Mouse (Mus musculus) heart, embryonic 15.5 days (tissue): ENCODE data around the gene 1700020D05Rik. TPM values are rescaled to one million over a fixed set of nuclear protein-coding genes. Genes with fewer than 3 reads are reported as not detected.

Experiments
- ATAC-seq: fragments of 200-750 bp; cut with Nextera tagmentation; replicated peaks from 2 replicates; pipeline ENCODE4 v1.8.0; 2017; ENCODE audit warnings: low read depth, moderate TSS enrichment; ENCODE audit not compliant: insufficient number of reproducible peaks, insufficient read depth, low FRiP score
- H3K27ac ChIP-seq: fragments of 300-500 bp; sonication (generic); 2 replicates; pipeline ENCODE4 v1.5.1; 2015; ENCODE audit warnings: mild to moderate bottlenecking, inconsistent platforms
- H3K27me3 ChIP-seq: fragments of 300-500 bp; sonication (generic); 2 replicates; pipeline ENCODE4 v1.6.1; 2015; ENCODE audit warnings: inconsistent platforms
- H3K36me3 ChIP-seq: fragments of 300-500 bp; sonication (generic); 2 replicates; pipeline ENCODE4 v1.6.1; 2015; ENCODE audit warnings: mild to moderate bottlenecking, inconsistent platforms
- H3K4me1 ChIP-seq: fragments of 300-500 bp; sonication (generic); replicated peaks from 2 replicates; pipeline ENCODE4 v1.6.1; 2015; ENCODE audit warnings: inconsistent platforms
- H3K4me2 ChIP-seq: fragments of 300-500 bp; sonication (generic); 2 replicates; pipeline ENCODE4 v1.6.1; 2015; ENCODE audit warnings: inconsistent platforms, mild to moderate bottlenecking, moderate library complexity
- H3K4me3 ChIP-seq: fragments of 300-500 bp; sonication (generic); 2 replicates; pipeline ENCODE4 v1.5.1; 2015; ENCODE audit warnings: mild to moderate bottlenecking, inconsistent platforms
- H3K9ac ChIP-seq: fragments of 300-500 bp; sonication (generic); 2 replicates; pipeline ENCODE4 v1.6.1; 2015; ENCODE audit warnings: mild to moderate bottlenecking, inconsistent platforms
- H3K9me3 ChIP-seq: fragments of 300-500 bp; sonication (generic); replicated peaks from 2 replicates; pipeline ENCODE4 v1.6.1; 2016; ENCODE audit warnings: inconsistent platforms
- WGBS: fragments of 180-500 bp; shearing (Covaris S2); methylation state at CpG from one replicate; pipeline ENCODE4 v1.1.7; 2015; ENCODE audit warnings: mixed read lengths; 5-methylcytosine and 5-hydroxymethylcytosine counted together
- polyA plus RNA-seq: library from polyadenylated mRNA; unstranded; fragments of >200 nt; fragmentation: Nextera tagmentation; extraction: Ambion mirVana; gene quantifications from 2 replicates; pipeline ENCODE4 v1.2.1, GENCODE M21; 2015

The 1700020D05Rik gene
- polyA plus RNA-seq, 1 experiment from 2014 or later, result 0.16 TPM

GRCm38 (mm10) chr19:5484496-5484895, 19.1 kb downstream of the 1700020D05Rik start:
- Histone ChIP-seq H3K36me3 (peaks cover 51% of the 10 kb centered on the region), H3K9me3 (no peaks in the 10 kb centered on the region), H3K4me3 (no peak overlapping the region), H3K27me3 (no peaks in the 10 kb centered on the region), H3K4me1 (peaks cover 23% of the 10 kb centered on the region), H3K9ac (no peak overlapping the region), H3K4me2 (no peak overlapping the region), H3K27ac (no peak overlapping the region)
- WGBS, result 88% methylated on average over 5 of the region's 5 CpGs
- no peak for ATAC-seq

DNA sequence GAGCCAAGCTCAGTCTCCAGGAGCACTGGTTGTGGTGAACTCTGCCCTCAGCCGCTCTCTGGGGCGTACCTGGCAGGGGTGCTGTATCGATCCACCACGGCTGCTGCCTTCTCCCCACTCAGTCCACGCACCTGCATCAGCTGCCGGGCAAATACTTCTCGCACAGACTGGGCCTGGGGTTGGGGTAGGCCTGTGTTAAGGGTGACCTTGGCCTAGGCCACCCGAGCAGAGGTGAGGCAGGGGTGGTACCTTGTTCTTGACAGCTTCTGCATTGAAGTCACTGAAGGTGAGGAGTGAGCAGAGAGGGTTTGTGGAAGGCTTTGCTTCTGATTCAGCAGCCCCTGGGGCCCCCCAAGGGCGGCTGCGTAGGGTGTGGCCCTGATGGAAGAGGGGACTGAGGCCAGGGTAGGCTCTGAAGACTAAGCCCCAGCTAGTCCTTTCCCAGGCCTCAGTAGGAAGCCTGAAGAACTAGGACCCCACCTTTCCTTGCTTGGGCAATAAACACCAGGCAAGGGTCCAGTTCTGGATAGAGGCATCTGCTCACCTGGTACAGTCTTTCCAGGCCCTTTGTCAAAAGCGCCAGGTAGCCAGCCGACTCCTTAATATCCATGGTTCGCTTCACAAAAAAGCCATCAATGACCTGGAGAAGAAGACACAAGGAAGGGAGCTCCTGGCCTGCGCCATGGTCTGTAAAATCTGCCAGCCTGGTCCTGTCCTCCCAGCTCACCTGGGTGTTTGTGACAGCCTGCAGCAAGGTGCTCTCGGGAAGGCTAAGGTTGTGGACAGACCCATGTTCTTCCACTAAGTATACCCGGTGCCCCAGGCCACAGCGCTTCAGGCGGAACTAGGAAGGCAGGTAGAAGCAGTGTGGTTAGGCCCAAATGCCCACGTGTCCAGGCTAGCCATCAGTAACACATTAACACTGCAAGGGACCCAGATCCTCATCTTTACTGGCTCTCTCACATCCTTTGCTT, 19.9 kb downstream of the 1700020D05Rik start:
- Histone ChIP-seq H3K9ac (no peak overlapping the region), H3K36me3 (peaks cover 58% of the 10 kb centered on the region), H3K27me3 (no peaks in the 10 kb centered on the region), H3K27ac (no peak overlapping the region), H3K4me3 (no peak overlapping the region), H3K9me3 (no peaks in the 10 kb centered on the region), H3K4me1 (peaks cover 22% of the 10 kb centered on the region), H3K4me2 (no peak overlapping the region)
- 92% methylated on average over 19 of the region's 19 CpGs for WGBS
- ATAC-seq, result no peak

DNA sequence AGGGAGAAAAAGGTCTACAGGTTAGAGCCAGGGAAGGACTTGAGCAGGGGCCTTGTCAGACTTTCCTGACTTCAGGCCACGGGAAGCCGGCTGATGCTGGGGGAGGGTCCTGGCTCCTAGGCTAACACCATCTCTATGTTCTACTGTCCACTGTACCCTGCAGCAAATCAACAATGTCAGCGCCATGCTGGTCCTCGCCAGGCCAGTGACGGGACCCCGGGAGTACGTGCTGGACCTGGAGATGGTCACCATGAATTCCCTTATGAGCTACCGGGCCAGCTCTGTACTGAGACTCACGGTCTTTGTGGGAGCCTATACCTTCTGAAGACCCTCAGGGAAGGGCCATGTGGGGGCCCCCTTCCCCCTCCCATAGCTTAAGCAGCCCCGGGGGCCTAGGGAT, 22.2 kb downstream of the 1700020D05Rik start:
- H3K27ac ChIP-seq, result no peak overlapping the region
- H3K36me3 ChIP-seq, result peaks cover 59% of the 10 kb centered on the region
- no peak overlapping the region for H3K4me3 ChIP-seq
- H3K9ac ChIP-seq, result no peak overlapping the region
- peaks cover 6% of the 10 kb centered on the region for H3K4me1 ChIP-seq
- H3K27me3 ChIP-seq, result no peaks in the 10 kb centered on the region
- no peak for ATAC-seq
- WGBS, result 89% methylated on average over 10 of the region's 10 CpGs
- no peak overlapping the region for H3K4me2 ChIP-seq
- no peaks in the 10 kb centered on the region for H3K9me3 ChIP-seq

- Histone ChIP-seq H3K27ac (no peak overlapping the region), H3K9ac (no peak overlapping the region), H3K4me3 (no peak overlapping the region), H3K36me3 (peaks cover 49% of the 10 kb centered on the region), H3K4me1 (peaks cover 10% of the 10 kb centered on the region), H3K4me2 (no peak overlapping the region), H3K27me3 (no peaks in the 10 kb centered on the region), H3K9me3 (no peaks in the 10 kb centered on the region)
- no peak for ATAC-seq
- WGBS, result 90% methylated on average over 10 of the region's 10 CpGs
Observed at GRCm38 (mm10) chr19:5480016-5480415, 23.6 kb downstream of the 1700020D05Rik start.

DNA sequence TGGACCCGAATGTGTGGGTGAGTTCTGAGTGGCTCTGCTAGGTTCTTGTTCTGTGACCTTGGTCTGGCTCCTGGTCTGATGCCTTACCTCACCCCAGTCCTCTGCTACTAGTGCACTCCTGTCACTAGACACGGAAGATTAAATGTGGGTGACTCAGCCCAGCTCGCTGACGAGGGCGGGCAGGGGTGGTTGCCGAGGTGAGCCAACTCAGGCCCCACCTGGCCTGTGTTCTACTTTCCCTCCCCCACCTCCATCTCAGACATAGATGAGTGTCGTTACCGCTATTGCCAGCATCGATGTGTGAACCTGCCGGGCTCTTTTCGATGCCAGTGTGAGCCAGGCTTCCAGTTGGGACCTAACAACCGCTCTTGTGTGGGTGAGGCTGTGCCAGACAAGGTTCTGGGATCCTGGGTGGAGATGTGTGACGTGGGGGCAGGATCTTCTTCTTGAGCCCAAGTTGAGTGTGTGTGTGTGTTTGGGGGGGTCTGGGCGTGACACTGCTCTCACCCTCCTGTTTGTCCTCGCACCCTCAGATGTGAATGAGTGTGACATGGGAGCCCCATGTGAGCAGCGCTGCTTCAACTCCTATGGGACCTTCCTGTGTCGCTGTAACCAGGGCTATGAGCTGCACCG, 25.8 kb downstream of the 1700020D05Rik start:
- WGBS, result 89% methylated on average over 18 of the region's 18 CpGs
- no peak for ATAC-seq
- no peak overlapping the region for H3K9ac ChIP-seq

GRCm38 (mm10) chr19:5477004-5477667, 26.5 kb downstream of the 1700020D05Rik start:
- no peaks in the 10 kb centered on the region for H3K27me3 ChIP-seq
- ATAC-seq, result no peak
- no peaks in the 10 kb centered on the region for H3K9me3 ChIP-seq
- H3K4me1 ChIP-seq, result peaks cover 23% of the 10 kb centered on the region
- H3K36me3 ChIP-seq, result peaks cover 24% of the 10 kb centered on the region
- no peak overlapping the region for H3K27ac ChIP-seq
- no peak overlapping the region for H3K9ac ChIP-seq
- H3K4me3 ChIP-seq, result no peak overlapping the region
- no peak overlapping the region for H3K4me2 ChIP-seq
- 86% methylated on average over 10 of the region's 10 CpGs for WGBS

More for the DNA sequence above, 25.8 kb downstream of the 1700020D05Rik start:
- H3K4me2 ChIP-seq, result no peak overlapping the region
- H3K4me1 ChIP-seq, result peaks cover 23% of the 10 kb centered on the region
- no peaks in the 10 kb centered on the region for H3K9me3 ChIP-seq
- no peaks in the 10 kb centered on the region for H3K27me3 ChIP-seq
- no peak overlapping the region for H3K4me3 ChIP-seq
- peaks cover 31% of the 10 kb centered on the region for H3K36me3 ChIP-seq
- no peak overlapping the region for H3K27ac ChIP-seq

DNA sequence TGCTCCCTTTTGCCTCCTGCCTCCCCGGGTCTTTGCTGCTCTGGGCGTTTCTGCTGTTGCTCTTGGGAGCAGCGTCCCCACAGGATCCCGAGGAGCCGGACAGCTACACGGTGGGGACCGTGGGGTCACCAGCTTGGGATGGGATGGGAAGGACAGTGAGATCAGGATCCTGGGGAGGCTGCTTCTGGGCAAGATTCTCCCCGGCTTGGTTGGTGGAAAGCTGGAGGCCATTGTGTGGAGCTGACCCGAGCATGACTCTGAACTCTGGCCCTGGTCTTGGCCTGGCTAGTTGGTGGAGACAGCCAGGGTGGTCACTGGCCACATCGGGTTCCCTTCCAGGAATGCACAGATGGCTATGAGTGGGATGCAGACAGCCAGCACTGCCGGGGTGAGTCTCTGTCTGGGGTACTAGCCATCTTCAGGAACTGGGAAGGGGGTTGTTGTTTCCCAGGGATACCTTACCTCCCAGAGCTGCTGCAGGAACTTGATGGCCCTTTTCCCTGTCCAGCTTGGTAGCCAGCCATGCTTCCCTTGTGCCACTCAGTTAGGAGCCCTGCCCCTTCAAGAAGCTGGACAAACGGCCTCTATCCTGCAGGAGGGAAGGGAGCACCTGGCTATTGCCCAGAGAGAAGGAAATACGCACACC, 28.4 kb downstream of the 1700020D05Rik start:
- Histone ChIP-seq H3K27ac (peak overlapping the region; percentile 81), H3K36me3 (peaks cover 14% of the 10 kb centered on the region), H3K4me2 (peak overlapping the region; percentile 90), H3K27me3 (no peaks in the 10 kb centered on the region), H3K9ac (peak overlapping the region; percentile 73), H3K9me3 (no peaks in the 10 kb centered on the region), H3K4me1 (peaks cover 23% of the 10 kb centered on the region), H3K4me3 (peak overlapping the region; percentile 68)
- 18% methylated on average over 13 of the region's 13 CpGs for WGBS
- ATAC-seq, result no peak

DNA sequence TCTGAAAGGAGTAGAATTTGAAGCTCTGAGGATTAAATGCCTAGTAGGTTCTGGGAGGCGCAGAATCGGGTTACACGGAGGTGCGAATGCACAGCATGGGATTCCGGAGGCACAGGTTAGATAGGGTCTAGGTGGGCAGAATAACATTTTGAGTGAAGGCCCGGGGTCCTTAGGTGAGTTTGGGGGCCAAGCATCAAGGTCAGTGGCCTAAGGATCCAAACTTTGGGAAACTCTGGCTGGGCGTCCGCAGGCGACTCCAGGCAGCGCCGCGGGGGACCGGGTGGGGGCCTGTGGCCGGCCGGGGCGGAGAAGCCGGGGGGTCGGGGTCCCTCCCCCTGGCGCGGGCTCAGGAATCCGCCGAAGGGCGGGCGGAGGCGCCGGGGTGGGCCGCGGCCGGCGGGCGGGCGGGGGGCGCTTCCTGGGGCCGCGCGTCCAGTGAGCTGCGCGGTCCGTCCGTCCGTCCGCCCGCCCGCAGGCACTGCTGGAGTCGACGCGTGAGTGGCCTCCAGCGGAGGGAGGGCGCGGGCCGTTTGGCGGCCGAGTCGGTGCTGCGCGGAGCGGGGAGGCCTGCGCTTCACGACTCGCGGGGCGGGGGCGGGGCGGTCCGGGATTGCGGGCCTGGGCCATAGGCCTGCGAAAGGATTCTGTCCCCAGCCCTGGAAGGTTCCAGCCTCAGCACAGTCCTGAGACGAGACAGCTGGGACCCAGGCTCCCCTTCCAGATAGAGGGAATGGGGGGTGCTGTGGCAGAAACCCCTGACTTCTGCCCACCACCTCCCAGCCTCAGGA, 29.1 kb downstream of the 1700020D05Rik start:
- peak; percentile 47 for ATAC-seq
- Histone ChIP-seq H3K27me3 (no peaks in the 10 kb centered on the region), H3K9ac (peak overlapping the region; percentile 73), H3K36me3 (peaks cover 9% of the 10 kb centered on the region; the same call in 1 of the 2 replicates), H3K9me3 (no peaks in the 10 kb centered on the region), H3K27ac (peak overlapping the region; percentile 81), H3K4me3 (peak overlapping the region; percentile 68), H3K4me1 (peaks cover 23% of the 10 kb centered on the region), H3K4me2 (peak overlapping the region; percentile 90)
- WGBS, result under 1% methylated on average over 47 of the region's 68 CpGs

DNA sequence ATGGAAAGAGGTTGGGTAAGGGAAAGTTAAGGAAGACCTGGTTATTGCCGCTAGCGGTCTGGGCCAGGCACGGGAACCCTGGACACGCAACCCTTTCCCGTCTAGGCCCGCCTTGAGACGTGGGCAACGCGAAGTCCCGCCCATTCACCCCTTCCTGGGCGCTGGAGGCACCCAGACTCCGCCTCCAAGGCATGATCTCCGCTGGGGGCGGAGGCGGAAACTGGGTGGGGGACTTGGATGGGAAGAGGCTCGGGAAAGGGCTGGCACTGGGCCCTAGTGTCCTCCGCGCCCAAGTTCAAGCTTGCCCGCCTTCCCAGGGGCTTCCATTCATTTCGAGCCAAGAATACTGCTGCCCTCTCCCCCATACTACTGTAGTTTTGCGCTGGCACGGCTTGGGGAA, 29.9 kb downstream of the 1700020D05Rik start, which contains the start of gene Efemp2:
TSS of gene Efemp2 (plus strand) at position 235 of the 400 bp plus-strand sequence.
- 3% methylated on average over 22 of the region's 22 CpGs for WGBS
- H3K36me3 ChIP-seq, result 0 out of 2 replicates have a peak, but pooled peaks cover 2% of the 10 kb centered on the region
- peak within 1 kb of the TSS; percentile 81 for H3K27ac ChIP-seq
- peak within 1 kb of the TSS; percentile 73 for H3K9ac ChIP-seq
- peaks cover 23% of the 10 kb centered on the region for H3K4me1 ChIP-seq
- H3K4me2 ChIP-seq, result peak within 1 kb of the TSS; percentile 90
- ATAC-seq, result peak; percentile 82
- peak within 1 kb of the TSS; percentile 68 for H3K4me3 ChIP-seq
- no peaks in the 10 kb centered on the region for H3K9me3 ChIP-seq
- H3K27me3 ChIP-seq, result no peaks in the 10 kb centered on the region

DNA sequence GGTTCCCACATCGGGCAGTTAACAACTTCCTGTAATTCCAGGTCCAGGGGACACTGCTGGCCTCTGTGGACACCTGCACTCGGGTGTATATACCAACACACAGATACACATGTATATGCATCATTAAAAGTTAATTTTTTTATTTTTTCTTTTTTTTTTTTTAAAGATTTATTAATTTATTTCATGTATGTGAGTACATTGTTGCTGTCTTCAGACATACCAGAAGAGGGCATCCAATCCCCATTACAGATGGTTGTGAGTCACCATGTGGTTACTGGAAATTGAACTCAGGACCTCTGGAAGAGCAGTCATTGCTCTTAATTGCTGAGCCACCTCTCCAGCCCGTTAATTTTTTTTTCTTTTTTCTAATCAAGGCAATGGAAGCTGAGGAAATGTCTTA, 30.7 kb downstream of the 1700020D05Rik start:
- no peak overlapping the region for H3K9ac ChIP-seq
- H3K4me3 ChIP-seq, result no peak overlapping the region
- no peak overlapping the region for H3K27ac ChIP-seq
- H3K4me2 ChIP-seq, result no peak overlapping the region
- no peaks in the 10 kb centered on the region for H3K36me3 ChIP-seq
- H3K4me1 ChIP-seq, result peaks cover 23% of the 10 kb centered on the region
- ATAC-seq, result no peak
- 70% methylated on average over 3 of the region's 3 CpGs for WGBS
- no peaks in the 10 kb centered on the region for H3K9me3 ChIP-seq
- H3K27me3 ChIP-seq, result no peaks in the 10 kb centered on the region
